Mouse (Mus musculus) embryo, embryonic 11.5 days (tissue): Measurements from ENCODE around the gene Smim24.
A peak's percentile ranks its signal among the peaks of the same experiment; 100 is the strongest.

Source experiments
- DNase-seq: peaks from one replicate; pipeline ENCODE4 v3.0.0-alpha.2; 2012; ENCODE audit warnings: low read depth, low spot score

Smim24 gene

DNA sequence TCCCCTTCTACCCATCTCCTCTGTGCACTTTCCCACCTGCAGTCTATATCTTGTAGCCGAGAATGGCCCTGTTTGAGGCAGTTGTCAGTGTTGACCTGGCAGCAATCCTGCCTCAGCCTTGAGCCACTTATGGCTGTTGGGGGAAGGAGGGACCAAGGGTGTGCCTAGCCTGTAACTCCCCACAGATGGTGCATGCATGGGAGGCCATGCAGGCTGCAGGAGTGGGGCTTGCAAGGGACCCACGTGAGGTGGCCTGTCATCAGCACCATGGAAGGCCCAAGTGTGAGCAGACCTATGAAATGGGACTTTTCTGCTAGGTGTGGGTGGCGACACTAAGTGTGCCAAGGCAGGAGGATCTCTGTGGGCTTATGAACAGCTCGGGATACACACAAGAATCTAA, 27.8 kb upstream of the Smim24 start:
- no peak for DNase-seq

DNA sequence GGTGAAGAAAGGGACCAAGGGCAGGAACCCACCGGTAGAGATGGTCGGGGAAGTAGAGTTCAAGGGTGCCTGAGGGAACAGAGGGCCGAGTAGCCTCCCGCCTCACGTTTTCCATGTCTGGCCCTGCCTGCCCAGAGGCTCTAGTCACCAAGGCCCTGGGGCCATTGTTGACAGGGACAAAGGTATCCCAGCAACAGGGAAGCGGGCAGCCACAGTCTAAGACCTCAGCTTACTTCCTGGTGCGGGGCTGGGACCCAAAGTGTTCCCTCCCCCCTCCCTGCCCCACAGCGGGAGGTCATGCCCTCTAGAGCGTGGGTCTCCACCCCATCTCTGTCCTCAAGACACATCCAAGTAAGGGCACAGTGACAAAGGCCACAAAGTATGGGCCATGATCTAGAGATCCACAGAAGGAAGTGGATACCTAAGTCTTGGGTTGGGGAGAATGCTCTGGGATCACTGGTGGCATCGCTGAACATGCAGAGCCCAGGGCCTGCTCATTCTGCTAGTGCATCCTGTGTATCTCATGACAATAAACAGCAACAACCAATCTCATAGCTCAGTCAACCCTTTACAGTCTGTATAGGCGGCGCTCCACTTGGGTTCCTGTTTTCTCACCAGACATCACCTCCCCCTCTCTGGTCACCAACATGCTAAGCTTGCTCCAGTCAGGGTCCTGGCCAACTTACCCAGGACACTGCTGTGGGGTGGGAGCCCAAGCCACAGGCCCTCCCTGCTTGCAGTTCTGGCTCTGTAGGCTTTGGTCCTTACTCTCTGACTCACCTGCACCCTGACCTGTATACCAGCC, 27.0 kb upstream of the Smim24 start, which contains the start of gene 4930404N11Rik:
Gene 4930404N11Rik (minus strand): TSS at position 145 of the 805 bp plus-strand sequence.
- no peak for DNase-seq

DNA sequence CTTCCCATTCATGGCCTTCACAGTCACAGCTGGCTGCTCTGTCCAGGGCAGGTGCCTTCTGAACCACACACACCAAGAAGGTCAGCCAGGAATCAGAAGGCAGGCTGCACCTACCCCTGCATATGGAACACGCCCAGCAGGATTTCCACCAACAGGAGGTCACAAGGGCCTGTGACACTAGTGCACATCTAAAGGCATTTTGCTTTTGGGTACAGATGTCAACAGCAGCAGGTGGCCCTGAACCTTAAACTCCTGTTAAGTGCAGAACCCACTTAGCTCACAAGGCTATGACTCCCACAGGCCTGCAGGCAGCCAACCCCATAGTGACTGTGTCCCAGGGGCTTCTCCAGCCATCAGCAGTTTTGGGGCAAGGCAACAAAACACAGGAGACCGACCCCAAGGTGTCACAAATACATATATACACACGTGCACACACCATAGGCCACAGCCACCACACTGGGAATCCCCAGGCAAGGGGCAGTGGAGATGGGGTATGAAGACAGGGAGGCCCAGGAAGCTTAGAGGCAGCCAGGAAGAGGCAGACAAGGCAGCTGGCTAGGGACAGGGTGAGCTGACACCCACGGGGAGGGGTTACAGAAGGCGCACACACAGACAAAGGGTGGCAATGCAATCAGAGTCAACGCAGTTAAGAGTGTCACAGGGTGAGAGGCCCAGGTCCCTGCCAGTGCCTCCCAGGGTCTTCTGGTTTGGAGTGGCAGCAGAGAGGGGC, 26.2 kb upstream of the Smim24 start:
- DNase-seq: no peak

DNA sequence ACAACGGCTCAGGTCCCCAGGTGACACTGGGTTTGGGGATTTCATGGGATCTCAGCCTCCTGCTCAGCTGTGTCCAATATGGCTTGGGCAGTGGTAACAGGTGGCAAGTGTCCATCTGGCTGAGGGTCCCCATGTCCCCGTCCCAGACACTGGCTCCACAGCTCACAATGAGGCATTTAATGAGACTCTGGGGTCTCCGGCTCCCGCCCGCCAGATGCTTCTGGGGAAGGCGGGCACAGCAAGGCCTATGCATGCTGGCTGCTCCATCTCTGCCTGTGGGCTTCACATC, 25.7 kb upstream of the Smim24 start:
- DNase-seq: no peak

DNA sequence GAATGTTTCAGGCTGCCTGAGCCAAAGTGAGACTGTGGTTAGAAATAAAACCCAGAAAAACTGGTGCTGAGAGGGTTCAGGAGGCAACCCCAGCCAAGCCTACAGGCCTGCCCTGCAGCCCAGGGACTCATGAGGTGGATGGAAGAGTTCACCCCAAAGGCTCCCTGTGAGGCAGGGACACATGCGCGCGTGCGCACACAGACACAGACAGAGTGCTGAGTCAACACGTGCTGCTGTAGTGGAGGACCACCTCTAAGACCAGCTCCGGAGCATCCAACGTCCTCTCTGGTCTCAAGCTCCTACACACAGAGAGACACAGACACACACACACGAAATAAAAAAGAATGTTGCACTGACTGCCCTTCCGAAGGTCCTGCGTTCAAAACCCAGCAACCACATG, 17.5 kb upstream of the Smim24 start:
- no peak for DNase-seq

DNA sequence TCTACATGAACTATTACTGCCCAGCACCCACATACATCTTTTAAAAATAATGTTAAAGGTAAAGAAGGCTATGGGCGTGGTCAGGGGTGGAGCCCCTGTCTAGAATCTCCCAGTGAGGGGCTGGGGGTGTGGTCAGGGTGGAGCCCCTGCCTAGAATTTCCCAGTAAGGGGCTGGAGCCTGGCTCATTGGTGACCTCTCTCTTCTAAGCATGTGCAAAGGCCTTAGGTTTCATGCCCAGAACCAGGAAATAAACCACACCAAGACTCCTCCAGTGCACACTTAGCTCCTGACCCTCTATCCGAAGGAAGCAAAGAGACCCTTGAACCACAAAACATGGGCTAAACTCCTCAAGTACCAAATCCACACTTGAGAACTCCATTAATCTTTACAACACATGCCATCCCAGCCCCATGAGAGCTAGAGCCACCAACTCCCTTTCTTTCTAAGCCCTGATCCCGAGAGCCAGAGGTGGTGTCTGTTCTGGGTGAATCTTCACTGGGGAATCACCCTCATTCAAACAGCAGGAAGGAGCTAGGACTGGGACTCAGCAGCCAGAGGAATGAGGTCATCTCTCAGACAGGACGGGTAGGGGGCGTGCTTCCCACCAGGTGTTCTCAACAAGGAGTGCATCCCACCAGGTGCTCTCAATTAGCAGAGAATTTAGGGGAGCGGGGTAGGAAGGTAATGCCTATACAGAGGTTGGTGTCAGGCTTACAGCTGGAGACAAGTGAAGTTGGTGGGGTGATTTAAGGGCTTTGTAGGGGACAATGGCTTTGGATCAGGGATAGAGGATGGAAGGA, 16.1 kb upstream of the Smim24 start:
- no peak for DNase-seq

DNA sequence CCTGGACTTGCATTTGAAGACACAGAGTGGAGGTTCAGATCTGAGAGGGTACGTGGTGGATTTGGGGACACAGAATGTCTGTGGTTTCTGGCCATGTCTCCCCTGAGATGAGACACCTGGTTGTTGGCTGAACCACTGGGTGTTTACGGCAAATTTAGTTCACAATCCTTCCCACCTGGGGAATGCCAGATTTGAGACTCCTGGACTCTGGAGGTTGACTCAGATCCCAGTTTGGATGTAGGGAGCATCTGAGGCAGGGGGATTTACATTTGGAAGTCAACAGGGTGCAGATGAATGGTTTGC, 15.5 kb upstream of the Smim24 start:
- DNase-seq: no peak

DNA sequence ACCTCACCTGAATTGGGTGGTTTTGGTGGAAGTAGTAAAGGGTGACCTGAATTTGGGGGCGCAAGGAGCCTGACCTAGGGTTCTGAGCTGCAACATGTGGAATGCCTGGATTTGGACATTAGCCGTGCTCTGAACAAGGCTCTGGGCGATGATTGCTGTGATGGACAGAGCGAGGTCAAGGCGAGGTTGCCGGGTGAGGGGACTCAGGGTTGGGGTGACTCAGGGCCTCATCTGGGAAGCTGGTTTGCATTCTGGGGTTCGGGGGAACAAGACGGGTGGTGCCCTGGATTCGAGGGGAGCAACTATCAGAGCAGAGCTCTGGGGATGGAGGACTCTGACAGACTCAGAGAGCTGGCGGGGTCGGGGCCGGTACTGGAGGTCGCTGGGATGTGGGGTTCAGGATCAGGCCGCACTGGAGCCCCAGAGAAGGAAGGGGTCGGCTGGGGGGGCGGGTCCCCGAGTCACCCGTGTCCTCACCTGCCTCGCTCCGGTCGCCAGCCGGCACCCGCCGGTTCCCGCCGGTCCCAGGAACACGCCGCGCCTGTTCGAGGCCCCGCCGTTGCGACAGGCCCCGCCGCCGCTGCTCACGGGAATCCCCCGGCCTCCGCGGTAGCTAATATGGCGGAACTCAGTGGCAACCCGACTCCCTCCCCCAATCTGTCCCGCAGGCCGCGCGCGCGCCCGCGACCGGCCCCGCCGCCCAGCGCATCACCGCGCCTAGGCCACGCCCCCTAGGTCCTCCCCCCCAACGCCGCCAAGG, 14.9 kb upstream of the Smim24 start, which contains the start of gene Fzr1:
Gene Fzr1 (minus strand): TSS at position 724 of the 760 bp plus-strand sequence.
- DNase-seq: no peak

DNA sequence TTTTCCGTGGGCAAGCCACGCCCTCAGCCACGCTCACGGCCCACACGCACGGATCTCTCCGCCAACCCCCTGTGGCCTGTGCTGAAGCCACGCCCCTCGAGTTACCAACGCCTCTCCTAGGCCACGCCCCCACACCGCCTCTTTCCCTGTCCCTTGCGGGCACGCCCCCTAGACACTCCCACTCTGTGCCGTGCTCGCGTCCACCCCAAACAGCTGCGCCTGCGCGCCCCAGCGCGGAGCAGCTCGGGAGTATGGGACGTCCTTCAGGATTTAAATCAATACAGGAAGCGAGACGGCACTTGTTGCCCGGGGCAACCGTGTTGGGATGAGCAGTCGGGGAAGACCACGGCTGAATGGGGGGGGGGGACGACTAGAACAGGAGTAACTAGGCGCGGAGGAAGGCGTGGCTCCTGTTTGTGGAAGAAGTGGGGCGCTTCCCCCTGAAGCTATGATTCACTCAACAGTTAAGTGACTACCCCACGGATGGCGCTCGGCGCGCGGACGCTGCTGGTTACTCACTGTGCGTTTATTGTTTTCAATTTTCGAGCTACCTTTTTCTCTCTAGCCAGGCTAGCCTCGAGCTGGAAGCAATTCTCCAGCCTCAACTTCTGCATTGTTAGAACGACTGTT, 14.2 kb upstream of the Smim24 start:
- DNase-seq: peak; percentile 100

DNA sequence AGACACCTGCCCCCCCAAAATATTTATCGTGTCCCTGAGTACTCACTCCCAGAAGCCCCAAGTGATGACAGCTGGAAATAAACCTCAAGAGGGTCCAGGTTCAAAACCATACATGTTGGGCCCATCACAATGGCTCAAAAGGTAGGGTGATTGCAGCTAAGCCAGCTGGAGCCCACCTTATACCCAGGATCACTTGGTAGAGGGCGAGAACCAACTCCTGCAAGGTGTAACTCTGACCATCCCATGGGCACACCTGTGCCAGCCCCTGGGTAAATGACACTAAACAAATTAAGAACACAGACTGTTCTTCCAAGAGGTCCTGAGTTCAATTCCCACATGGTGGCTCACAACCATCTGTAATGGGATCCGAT, 13.7 kb upstream of the Smim24 start:
- no peak for DNase-seq

DNA sequence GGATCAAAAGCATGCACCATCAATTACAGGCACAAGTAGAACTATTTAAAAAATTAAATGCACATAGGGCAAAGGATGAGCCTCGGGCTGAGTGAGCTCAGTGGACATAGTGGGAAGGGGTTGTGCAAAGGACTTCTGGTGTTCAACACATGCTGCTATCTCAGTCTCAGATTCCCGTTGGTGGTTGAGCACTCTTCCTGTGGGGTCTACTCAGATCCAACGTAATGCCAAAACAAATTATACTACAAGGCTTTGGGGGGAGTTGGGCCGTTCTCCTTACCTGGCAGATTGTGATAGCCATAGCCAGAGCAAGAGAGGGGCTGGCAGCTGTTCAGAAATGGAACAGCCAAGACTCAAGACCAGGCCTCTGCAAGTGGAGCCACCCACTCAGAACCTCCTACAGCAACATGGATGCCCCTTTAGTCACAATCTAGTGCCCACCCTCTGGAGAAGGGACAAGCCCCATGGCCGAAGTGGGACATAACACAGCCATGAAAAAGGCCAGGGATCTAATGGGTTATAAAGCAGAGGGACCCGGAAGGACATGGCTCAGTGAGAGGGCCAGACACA, 13.0 kb upstream of the Smim24 start:
- no peak for DNase-seq

DNA sequence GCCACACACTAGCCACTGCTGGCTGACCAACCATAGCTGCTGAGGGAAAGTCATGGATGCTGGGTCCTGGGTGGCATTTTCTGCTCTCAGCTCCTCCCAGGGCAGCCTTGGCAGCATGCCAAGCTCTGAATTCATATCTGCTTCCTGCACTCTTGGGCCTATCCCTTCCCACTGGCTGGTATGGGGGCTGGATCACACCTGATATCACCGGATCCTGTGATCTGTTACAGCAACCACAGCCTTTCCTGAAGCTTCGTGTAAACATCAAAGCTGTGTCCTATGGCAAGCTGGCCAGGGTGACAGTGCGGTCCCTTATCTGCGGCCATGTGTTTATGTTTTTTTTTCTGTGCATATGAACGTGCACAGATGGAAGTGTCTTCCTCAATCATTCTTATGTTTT, 10.8 kb upstream of the Smim24 start:
- no peak for DNase-seq

DNA sequence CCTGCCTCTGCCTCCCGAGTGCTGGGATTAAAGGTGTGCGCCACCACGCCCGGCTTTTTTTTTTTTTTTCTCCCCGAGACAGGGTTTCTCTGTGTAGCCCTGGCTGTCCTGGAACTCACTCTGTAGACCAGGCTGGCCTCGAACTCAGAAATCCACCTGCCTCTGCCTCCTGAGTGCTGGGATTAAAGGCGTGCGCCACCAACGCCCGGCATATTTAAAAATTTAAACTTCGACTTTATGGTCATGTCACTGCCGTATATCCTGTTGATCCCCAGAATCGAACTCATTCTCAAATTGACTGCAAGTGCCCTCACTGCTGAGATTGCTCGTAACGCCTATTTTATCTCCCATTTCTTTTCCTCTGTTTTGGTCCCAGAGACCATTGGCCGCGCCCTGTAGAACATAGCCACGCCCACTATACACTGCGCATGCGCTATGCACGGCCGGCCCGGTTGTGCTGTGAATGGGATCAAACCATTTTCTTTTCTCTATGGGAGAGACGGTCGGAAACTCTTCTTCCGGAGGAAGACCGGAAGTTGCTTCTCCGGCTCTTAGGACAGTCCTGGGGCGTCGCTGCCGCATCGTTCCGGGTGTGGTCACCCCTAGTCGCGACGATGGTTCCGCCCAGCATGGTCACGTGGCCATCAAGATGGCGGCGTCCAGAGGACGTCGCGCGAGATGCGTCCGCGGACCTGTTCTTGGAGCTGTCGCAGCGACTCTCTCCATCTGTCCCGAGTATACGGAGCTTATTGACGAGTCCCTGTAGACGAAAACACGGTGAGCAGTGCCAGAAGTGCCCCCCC, 8.8 kb upstream of the Smim24 start, which contains the start of the genes Dohh and Gm48551:
Gene Dohh (plus strand): TSS at position 627 of the 803 bp plus-strand sequence.
Gene Gm48551 (plus strand): TSS at position 665 of the 803 bp plus-strand sequence.
- DNase-seq: peak; percentile 98

DNA sequence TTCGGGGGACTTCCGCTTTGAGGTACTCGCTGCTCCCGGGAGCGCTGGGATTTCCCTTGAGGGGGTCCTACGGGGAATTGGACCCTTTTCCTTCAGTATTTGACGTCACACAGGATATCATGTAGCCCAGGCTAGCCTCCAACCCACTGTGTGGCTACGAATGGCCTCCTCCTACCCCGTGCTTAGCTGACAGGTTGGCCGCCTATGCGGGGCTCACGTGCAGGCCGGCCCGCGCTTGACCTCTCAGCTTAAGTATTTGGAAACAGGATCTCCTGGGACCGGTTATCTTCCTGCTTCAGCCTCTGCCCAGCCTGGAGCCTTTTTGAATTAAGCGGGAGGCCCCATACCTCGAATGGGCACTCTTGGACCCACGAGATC, 8.3 kb upstream of the Smim24 start:
- no peak for DNase-seq

DNA sequence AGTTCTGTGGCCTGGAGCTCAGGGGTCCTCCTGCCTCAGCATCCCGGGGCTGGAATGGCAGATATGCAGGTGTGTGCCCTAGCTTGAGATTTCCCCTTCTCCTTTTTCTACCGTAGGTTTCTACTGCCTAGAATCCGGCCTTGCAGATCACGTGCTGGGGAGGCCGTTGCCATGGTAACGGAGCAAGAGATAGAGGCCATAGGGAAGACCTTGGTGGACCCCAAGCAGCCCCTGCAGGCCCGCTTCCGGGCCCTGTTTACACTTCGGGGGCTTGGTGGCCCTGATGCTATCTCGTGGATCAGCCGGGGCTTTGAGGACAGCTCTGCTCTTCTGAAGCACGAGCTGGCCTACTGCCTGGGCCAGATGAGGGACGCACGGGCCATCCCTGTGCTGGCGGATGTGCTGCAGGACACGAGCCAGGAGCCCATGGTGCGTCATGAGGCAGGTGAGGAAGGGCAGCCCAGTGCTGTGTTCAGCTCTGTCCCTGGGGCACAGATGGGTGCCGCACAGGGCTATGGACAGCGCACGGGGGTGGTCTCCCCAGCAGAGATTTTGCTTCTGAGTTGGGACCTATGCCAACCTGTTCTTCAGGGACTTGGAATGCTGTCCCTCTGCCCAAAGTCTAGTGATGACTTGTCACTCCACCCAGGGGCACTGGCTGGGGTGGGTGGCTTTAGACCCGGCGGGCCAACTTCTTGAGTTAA, 7.1 kb upstream of the Smim24 start:
- no peak for DNase-seq

DNA sequence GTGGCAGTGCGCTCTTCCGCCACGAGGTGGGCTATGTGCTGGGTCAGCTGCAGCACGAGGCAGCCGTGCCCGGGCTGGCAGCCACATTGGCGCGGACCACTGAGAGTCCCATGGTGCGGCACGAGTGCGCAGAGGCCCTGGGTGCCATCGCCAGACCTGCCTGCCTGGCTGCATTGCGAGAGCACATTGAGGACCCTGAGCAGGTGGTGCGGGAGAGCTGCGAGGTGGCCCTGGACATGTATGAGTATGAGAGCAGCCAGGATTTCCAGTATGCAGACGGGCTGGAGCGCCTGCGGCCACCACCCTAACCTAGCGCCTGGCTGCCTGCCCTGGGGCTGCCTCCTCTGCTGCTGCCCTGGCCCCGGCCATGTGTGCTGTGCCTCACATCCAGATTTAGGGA, 5.1 kb upstream of the Smim24 start:
- no peak for DNase-seq

DNA sequence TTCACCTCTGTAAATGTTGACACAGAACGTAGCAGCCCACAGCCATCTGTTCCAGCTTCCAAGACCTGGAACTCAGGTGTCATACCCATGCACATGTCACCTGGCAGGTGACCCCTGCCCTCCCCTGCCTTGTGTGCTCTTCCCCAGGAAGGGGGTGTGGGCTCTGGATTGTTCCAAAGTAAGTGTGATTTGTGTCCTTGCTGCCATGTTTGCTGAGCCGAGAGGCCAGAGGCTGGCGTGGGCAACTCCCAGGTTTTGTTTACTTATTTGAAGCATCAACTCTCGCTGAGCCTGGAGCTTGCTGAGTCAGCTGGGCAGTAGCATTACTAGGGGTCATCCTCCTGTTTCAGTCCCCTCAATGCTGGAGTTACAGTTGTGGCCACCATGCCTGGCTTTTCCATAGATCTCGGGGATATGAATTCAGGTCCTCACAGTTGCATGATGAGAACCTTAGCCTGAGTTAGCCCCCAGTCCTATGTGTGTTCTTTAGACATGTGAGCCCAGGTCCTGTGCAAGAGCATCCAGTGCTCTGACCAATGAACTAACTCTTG, 4.3 kb upstream of the Smim24 start, which contains the start of gene Gm48552:
Gene Gm48552 (plus strand): TSS at position 501 of the 551 bp plus-strand sequence.
- no peak for DNase-seq

DNA sequence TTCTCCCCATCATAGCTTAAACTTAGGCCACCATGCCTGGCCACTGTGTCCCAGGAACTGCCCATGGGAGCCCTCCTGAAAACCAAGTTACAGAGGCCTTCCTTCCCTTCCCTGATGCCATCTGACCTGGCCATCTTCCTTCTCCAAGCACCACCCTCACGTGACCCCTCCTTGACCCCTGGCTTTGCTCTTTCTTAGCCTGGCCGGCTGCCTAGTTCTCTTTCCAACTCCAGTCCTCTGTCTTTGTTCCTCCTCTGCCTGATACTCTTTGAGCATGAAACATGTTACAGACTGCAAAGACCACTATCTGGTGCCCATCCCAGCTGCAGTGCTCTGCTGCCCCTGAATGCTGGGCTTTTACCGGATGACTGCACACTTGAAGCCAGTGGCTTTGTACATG, 3.5 kb upstream of the Smim24 start:
- DNase-seq: no peak
